Mouse (Mus musculus) left cerebral cortex, postnatal 14 days (tissue): ENCODE data around the gene Tmem9b. TPM values are rescaled to one million over a fixed set of nuclear protein-coding genes. Genes with fewer than 3 reads are reported as not detected.

ENCODE experiments used
- DNase-seq, 2 experiments: peaks; one replicate each; pipeline ENCODE4 v3.0.0; 2021 to 2022; ENCODE audit warnings: low spot score in 2 of 2, mixed read lengths in 1 of 2
- intact Hi-C: fragments of 180-260 bp; cut with DNase I; formaldehyde crosslinking; loops from one replicate; pipeline ENCODE4 v1.15.1; 2025
- long read RNA-seq, 2 experiments: library from polyadenylated mRNA; stranded (forward); transcript quantifications; one replicate each; pipeline ENCODE4 v2.0.0; 2021
- total RNA-seq, 2 experiments: library from RNA; stranded (reverse); gene quantifications; 2 replicates each; pipeline ENCODE4 v1.2.3; 2021

Tmem9b gene
- 10 to 100 TPM; 81.0 to 81.5 TPM for total RNA-seq
- long read RNA-seq, experiment 1, transcript Tmem9b-201 (5 exons, 1,703 nt): major isoform, 151 of 167 reads
- long read RNA-seq, experiment 1, partial matches to known transcripts: 5 of 167 reads
- long read RNA-seq, experiment 1, other reads (novel, unspliced or antisense): 11 of 167 reads
- long read RNA-seq, experiment 2, transcript Tmem9b-201 (5 exons, 1,703 nt): major isoform, 146 of 163 reads
- long read RNA-seq, experiment 2, partial matches to known transcripts: 1 of 163 reads
- long read RNA-seq, experiment 2, other reads (novel, unspliced or antisense): 14 of 163 reads

DNA sequence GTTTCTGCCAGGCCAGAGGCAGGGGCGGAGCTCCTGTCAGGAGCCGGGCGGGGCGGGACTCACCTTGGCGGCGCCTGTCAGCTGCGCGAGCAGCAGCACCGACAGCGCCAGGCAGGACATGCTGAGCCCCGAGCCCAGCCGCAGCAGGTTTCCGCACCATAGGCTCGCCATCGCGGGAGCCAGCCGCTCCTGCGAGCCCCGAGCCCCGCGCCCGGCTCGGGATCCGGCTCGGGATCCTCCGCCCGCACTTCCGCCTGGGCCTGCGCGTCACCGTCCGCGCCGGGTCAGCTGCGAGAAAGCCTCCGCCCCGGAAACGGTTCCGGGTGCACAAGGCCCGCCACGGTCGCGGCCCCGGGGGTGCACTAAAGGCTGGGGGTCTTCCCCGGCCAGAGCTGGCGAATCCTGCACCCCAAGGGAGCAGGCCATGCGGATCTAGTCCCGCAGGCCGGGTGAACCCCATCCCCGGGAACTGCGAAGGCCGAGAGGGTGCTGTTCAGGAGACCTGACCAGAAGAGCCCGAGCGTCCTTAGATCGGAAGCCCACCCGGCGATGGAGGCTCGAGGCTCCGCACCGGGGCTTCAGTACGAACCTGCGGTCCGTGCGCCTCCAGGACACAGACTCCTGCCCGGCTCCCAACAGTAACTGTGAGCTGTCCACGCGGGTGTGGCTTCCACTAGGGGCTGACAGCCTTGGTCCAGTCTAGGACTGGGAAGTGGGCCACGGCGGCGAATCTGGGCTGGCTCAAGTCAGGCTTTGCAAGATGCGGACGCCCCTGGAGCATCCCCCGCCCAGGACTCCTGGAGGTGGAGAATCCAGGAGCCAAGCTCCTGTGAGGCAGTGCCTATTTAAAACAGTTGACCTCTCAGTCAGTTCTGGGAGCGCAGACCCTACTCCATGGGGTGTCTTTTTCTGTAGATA is at the start of gene Tmem9b:
TSS of gene Tmem9b (minus strand) at position 868 of the 918 bp plus-strand sequence.
- DNase-seq: peak; percentile 76 to 80
- intact Hi-C loops: loop anchor here (10.0 kb wide), 1 partner anchor 143 kb away; no protein-coding TSS in a partner anchor

DNA sequence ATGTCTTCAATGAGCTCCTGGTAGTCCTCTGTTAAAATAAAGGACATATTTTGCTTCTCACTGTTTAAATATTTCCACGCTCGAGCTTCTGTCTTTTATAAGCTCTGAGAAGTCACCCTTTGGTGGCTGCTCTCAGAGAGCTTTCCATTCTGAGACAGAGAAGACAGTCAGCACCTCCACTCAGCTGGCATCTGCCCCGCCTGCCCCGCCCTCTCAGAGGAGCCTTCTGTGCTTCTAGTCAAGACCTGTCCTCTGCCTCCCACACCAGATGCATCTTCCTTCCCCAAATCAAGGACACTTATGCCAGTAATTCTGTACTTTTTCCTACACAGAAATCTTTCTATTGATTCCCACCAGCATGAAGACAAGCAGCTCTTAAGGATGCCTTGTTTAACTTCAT is 48.0 kb upstream of the Tmem9b start:
- no peak for DNase-seq
- intact Hi-C loops: no loop called here

DNA sequence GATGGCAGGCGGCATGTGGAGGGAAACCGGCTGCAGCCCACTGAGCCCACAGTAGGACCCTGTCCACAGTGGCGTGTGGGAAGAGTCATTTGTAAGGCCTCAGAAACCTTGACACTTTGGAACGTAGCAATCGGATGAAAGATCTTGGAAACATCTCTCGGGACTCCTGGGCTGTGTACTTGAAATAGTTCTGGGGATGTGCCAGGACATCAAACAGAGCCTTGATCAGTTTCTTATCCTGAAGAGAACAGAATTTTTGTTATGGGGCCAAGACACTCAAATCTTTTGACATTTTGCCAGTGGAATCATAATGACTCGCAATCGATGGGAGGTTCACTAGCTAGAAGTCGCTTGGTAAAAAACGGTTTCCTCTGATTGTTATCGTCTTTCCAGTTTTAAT is 46.5 kb upstream of the Tmem9b start:
- no peak for DNase-seq
- intact Hi-C loops: no loop called here

DNA sequence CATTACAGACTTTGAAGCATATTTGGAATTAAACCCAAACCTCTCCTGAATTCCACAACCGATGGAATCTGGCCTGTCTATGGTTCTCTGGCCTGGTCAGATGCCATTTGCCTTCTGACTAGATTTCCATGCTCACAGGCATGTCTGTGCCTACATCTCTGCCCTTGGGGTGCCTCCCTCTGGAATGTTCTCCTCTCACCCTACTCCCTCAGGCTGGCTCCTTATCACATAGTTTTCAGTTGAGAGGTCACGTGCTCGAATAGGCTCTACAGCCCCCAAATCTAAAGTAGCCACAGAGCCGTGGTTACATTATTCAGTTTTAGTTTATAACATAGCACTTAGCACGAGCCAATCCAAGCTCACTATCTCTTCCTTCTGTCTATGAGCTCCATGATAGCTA is 42.9 kb upstream of the Tmem9b start:
- DNase-seq: no peak
- intact Hi-C loops: no loop called here

DNA sequence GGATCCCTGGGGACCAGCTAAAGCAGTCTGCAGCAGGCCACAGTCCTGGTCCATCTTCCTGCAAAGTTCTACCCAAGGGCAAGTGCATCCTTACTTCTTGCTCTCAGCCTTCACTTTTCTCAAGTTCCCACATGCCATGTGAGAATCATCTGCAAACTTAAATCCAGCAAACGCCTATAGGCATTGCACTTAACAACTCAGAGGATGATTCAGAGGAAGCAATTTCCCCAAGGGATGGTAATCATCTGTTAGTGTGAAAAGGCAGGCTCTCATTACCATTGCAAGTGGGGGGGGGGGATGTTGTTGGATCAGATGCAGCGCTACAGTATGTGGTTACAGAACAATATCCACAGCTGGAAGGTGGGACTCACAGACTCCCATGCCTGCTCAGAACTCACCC is 41.9 kb upstream of the Tmem9b start:
- DNase-seq: no peak
- intact Hi-C loops: loop anchor here (5.0 kb wide), 1 partner anchor 83 kb away; no protein-coding TSS in a partner anchor

DNA sequence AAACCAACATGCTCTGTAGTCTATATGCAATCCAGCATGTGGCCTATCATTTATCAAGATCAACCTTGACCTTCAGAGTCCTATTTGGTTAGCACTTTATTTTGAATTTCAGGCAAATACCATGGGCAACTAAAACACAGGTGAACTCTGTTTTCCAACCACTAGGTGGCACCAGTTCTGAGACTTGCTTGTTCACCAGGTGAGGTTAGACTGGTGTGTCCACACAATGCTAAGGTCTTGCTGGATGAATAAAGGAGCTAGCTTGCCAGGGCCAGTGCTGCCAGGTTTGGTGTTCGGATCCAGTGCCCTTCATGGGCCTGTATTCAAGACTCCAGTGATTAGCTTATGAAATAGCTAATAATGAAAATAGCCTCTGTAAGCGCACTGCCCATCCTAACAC is 40.1 kb upstream of the Tmem9b start:
- intact Hi-C loops: loop anchor here (2.0 to 5.0 kb wide), 2 partner anchors 85 to 100 kb away; no protein-coding TSS in a partner anchor

DNA sequence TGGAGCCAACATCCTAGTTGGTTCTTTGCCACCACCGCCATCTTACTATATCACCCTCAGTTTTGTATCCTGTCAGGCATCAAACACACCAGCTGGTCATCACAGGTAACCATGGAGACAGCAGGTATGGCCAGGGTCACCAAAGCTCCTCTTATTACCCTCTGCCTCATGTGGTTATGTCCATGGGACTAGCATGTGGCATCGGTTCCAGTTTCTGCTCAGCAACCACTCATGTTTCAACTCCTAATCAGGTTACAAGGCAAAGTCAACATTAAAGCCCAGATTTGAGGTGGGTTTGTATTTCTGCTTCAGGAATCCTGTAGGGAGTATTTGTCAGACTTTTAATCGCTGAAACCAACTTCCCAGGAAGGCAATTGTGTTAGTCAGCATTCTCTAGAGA is 38.1 kb upstream of the Tmem9b start:
- intact Hi-C loops: loop anchor here (5.0 kb wide), 1 partner anchor 86 kb away; no protein-coding TSS in a partner anchor
- no peak for DNase-seq

More for the DNA sequence above, 40.1 kb upstream of the Tmem9b start:
- DNase-seq: peak; percentile 54 to 65

DNA sequence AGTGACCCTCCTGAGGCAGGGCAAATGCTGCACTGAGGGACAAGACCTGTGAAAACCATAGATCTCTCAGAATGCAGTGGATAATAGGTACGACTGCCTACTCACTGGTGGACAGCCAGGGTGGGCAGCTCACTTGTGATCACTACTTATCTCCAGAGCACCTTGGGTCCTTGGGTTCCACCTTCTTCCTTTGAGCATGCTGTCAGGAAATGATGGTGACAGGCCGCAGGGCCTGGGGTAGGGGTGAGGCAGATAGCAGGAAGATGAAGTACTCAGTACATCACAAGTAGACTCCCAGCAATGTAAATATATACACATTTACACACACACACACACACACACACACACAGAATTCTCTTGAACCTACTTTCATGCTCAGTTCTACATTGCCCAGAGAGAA is 35.2 kb upstream of the Tmem9b start:
- no peak for DNase-seq
- intact Hi-C loops: no loop called here

DNA sequence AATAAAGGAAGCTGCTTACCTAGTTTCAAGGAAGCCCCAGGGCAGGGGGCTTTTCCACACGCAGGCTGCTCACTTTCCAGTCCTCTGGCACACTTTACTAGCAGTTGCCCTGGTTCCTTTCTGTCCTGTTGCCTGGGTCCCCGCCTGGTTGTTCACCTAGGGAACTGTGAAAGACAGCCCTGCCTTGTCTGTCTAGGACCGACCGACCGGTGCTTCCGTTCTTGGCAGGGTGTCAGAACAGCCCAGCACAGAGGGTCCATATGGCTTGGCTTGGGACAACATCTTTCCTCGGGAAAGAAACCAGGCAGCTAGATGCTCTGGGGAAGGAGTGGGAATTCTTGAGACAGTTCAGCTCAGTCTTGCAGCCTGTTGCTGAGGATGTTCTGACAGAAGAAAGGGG is 30.6 kb upstream of the Tmem9b start:
- intact Hi-C loops: no loop called here
- DNase-seq: no peak

DNA sequence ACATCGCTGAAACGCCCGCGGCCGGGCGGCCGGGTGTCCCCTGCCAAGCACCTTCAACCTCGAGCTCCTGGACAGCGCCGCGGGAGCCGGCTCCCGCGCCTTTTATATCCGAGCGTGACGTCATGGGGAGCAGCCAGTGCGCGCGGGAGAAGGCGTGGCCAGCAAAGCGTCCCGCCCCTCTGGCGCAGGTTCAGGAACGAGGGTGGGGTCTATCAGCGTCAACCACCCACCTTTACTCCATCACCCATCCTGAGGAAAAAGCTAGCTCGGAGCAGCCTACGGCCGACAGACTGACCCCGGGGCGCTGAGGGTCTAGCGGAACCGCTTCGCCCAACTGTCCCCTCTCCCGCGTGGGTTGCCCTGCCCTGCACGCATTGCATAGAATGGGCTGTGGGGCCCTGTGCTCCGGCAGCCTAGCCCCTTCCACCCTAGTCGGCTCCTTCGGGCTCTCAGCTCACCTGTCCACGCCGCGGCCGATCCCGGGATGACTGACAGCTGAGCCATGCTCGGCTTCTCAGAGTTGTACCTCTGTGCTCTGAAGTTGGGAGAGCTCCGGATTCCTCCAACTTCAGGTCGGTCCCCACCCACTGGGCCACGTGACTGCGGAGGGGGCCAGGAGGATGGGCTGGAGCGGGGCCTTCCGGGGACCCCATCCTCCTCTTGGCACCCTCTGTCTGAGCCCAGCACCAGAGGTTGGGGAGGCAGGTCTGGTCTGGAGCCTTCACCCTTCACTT is 29.0 kb upstream of the Tmem9b start, which contains the start of gene Nrip3:
TSS of gene Nrip3 (minus strand) at position 556 of the 734 bp plus-strand sequence.
- intact Hi-C loops: no loop called here
- DNase-seq: peak; percentile 79 to 82

DNA sequence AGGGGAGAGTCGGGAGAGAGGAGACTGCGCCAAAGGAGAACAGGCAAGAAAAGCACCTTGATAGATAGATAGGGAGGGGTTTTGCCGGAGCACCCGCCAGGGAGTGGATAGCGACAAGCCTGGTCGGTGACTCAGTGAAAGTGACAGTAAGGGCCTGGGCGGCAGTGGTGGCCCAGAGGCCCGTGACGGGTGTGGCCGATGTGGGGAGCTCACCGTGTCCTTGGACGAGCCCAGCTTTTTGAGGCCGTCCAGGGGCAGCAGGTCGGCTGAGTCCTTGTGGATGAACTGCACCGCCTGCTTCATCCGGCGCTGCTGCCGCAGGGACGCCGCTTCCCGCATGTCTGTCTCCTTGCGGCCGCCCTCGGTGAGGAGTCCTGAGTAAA is 28.4 kb upstream of the Tmem9b start:
- no peak for DNase-seq
- intact Hi-C loops: no loop called here

DNA sequence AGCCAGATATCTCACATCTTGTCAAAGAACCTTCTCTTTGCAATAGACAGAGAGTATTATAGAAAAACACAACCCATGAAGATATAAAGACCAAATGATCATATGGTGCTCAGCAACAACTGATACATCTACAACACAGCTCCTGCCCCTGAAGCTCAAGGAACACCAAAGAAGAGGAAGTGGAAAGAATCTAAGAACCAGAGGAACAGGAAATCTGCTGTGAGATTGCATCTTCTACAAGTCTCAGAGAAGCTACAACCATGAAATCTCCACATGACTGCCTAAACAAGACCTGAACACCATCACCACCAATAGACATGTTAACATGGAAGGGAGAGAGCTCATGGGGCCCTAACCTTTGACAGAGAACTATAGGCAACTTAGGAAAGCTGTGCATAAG is 19.6 kb upstream of the Tmem9b start:
- intact Hi-C loops: no loop called here
- no peak for DNase-seq

DNA sequence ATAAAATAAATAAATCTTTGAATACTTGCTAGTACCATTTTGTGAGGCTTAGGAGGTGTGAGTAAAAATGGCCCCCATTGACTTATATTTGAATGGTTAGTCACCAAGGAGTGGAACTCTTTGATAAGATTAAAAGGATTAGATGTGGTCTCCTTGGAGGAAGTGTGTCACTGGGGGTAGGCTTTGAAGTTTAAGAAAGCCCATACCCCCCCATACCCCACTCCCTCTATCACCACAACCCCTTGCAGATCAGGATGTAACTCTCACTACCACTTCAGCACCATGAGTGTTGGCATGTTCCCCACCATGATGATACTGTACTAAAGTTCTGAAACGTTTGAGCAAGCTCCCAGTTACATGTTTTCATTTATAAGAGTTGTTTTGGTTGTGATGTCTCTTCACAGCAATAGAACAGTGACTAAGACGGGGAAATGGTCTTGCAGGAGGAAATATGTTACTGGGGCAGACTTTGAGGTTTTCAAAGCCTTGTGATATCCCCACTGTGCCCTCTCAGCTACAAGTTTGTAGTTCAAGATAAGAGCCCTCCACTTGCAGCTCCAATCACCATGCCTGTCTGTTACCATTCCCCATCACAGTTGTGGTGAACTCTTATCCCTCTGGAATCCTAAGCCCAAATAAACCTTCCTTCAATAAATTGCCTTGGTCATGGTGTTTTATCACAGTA is 16.2 kb upstream of the Tmem9b start:
- no peak for DNase-seq
- intact Hi-C loops: no loop called here

DNA sequence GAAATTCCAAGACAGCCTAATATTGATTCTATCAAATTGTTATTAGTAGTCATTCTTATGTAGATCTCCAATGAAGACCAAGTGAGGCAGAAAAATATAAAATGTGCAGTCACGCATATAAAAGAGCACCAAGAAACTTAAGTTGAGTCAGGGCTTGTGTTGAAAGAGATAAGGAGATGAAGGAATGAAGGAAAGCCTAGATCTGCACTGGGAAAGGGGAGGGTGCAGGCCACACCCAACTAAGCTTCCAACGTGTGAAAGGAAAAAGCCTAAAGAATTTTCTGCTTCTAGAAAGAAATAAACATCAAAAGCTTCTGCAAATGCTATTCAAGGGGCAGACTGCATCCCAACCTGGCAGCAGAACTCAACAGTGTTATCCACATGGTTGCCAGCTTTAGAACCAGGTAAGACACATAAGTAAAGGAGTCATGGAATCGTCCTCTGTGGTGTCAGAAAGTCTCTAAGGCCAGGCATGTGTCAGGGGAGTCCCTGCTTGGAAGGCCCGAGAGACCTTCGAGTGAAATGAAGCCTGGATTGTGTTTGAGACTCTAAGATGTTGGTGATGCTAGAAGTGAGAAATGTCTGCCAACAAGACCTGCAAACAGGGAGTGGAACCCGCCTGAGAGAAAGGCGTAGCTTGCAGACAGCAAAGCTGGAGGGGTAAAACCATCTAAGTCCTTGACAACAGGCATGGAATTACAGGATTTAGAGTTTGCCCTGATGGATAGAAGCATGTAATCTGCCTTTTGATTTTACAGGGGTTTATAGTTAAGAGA is 15.1 kb upstream of the Tmem9b start:
- no peak for DNase-seq
- intact Hi-C loops: no loop called here

DNA sequence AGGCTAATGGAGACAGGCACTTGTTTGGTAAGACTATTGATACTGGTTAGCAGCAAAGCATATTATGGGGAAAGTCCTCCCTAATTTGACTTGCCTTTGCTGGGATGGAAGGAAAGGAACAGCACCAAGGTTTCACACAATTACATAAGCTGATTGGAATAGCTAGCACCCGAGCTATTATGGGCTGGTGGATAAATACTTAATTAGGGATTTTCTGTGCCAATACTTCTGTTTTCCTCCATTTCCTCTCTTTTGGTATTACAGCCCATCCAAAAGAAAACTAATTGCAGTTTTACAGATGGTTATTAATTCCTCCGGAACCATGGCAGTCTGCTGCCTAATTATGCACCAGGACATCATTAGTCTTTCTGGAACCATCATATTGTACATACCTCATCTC is 11.3 kb upstream of the Tmem9b start:
- intact Hi-C loops: no loop called here
- DNase-seq: no peak

DNA sequence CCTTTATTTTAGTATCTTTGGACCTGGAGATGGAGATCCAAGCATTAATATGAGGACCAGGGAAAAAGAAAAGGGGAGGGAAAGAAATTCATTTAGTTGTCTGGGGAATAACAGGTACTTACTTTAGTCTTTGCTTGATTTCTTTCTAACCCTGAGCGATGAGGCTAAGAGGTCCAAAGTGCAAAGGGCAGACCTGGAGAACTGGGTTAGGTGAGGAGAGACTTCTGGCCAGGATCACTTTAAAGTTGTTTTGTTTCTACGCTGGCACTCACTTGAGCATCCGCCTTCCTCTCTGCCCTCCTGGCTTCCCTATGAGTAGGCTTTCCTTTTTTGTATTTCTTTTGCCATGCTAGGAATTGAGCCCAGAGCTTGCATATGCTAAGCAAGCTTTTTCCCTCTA is 3.6 kb upstream of the Tmem9b start:
- intact Hi-C loops: loop anchor here (10.0 kb wide), 1 partner anchor 139 kb away; no protein-coding TSS in a partner anchor
- no peak for DNase-seq

DNA sequence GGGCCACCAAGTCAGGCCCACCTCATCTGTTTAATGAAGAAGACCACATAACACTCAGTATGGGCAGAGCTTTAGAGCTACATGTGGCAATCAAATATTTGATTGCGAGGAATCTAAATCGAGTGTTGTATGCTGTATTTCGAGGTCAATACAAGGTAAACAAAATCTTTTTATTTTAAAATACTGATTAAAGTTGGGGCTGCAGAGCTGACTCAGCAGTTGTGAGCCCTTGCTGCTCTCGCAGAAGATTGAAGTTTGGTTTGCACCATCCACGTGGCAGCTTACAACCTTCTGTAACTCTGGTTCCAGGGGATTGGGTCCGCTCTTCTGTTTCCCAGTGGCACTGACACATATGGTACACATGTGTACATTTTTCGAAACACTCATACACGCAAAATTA is 1.4 kb upstream of the Tmem9b start:
- intact Hi-C loops: loop anchor here (10.0 kb wide), 1 partner anchor 141 kb away; no protein-coding TSS in a partner anchor

DNA sequence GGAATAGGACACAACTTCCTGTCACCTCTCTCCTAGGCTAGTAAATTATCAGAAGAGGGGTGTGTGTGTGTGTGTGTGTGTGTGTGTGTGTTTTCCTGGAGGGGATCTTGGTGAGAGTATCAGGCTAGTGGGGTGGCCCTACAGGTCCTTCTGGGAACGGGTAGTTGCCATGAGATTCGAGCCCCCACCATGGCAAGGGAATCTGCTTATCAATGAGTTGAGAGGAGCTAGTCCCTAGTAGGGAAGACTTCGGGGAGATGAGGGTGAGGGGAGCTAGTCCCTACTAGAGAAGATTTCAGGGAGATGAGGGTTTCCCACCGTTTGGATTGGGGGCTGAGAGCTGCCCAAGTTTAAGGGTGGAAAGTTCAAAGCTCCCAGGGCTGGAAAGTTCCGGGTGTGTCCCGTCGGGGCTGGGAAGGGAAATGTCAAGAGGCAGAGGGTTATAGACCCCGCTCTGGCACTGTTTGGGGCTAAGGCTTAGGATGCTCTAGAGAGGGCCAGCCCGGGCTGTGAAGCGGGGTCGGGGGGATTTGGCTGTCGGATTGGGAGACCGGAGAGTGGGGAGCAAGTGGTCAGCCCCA is 1.2 kb downstream of the Tmem9b start:
- no peak for DNase-seq
- intact Hi-C loops: loop anchor here (10.0 kb wide), 1 partner anchor 143 kb away; no protein-coding TSS in a partner anchor

More for the DNA sequence above, 1.4 kb upstream of the Tmem9b start:
- no peak for DNase-seq
